Mouse (Mus musculus) adrenal gland, adult 2 months (tissue): ENCODE measurements around the gene Ccno. TPM values are rescaled to one million over a fixed set of nuclear protein-coding genes. Genes with fewer than 3 reads are reported as not detected.

Experiments used
- DNase-seq: peaks from one replicate; pipeline ENCODE4 v3.0.0; 2021
- long read RNA-seq: library from polyadenylated mRNA; stranded (forward); transcript quantifications from one replicate; pipeline ENCODE4 v2.0.0, GENCODE M21; 2021
- polyA plus RNA-seq: library from polyadenylated mRNA; depleted of rRNA; stranded (reverse); fragments of >200 nt; gene quantifications from 2 replicates; pipeline ENCODE4 v1.2.3, GENCODE M21; 2012; rRNA removed
- total RNA-seq, 2 experiments: library from RNA; stranded (reverse); gene quantifications; 2 replicates each; pipeline ENCODE4 v1.2.3; 2021

Gene Ccno
- under 1 TPM; 0.55 TPM for total RNA-seq
- polyA plus RNA-seq = 1.7 and 2.5 TPM in 2 replicates
- long read RNA-seq = 0 reads

DNA sequence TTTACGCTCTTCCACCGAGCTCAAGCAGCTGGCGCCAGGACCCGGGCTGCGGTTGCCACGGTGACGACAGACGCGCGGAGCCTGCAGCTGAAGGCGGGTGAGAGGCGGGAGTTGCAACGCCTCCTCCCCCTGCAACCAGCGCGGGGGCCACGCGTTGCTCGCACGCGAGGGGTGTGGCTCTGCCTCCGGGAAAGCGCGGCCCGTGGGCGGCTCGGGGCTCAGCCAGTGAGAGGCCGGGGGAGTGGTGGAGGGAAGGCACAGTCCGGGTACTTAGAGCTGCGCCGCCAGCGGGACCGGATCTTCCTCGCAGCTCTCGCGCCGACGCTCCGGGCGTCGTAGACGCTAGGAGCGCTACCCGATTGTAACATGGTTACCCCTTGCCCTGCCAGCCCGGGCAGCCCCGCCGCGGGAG lies at the start of gene Ccno:
Gene Ccno, plus strand, starts transcription at position 271 of the 412 bp plus-strand sequence.
- peak; percentile 99 for DNase-seq

DNA sequence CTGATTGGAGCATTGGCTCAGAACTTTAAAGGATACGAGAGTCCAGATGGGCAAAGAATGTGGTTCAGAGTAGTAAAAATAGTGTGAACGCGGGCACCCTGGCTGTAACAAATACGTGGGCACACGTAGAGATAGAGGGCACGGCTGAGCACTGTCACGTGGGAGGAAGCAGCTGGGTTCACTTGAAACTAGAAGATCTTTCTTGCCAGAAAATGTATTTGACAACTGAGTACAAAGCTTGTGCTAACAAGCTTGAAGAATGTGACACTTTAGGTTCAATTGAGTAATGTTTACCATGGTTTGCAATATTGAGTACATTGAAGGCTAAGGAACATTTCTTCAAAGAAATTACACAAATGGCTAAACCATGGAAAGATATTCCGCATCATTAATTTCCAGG lies 49.5 kb upstream of the Ccno start:
- no peak for DNase-seq

DNA sequence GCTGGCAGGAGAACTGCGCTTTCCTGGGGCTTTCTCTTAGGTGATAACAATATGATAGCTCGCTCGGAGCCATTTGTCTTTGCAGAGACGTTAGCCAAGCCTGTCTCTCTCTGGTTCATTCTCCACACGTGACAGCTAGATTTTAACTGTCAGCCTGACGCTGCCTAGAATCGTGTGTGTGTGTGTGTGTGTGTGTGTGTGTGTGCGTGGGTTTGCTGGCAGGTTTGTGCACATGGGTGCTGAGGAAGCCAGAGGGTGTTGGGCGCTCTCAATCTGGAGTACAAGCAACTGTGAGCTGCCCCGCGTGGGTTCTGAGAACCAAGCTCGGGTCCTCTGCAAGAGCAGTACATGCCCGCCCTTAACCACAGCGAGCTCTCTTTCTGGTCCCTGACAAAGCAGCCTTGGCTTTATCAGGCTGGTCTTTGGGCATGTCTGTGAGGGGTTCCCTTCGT lies 45.7 kb upstream of the Ccno start:
- no peak for DNase-seq

DNA sequence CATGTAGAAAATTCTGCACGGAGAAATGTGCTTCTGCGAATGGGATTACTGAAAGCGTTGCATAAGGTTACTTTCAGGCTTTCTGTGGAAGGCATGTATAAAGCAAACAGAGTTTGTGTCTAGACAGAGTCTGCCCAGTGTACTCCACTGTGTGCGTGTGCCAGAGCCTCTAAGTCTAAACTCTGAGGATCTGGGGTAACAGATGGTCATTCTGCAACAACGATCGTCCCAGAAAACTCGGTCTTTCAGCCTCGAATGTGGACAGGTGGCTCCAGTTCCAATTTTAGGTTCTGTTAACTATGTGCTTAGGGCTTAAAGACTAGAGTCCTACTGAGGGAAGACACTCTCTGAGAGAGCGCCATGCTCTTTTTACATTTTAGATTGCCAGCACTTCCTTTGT lies 42.3 kb upstream of the Ccno start:
- no peak for DNase-seq

DNA sequence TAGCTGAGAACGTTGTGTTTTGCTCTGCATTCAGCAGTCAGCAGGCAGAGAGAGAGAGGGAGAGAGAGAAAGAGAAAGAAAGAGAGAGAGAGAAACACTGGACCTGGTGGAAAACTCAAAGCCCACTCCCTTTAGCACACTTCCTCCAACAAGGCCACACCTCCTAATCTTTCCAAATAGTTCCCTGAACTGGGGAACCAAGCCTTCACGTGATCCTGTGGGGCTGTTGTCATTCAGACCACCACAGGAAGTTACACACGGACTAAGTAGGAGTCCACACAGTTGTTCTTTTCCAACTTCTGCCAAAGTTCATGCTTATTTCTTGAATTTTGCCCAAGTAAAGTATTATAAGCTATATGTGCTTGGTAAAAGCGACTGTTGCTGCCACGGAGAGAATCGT lies 41.7 kb upstream of the Ccno start:
- no peak for DNase-seq

DNA sequence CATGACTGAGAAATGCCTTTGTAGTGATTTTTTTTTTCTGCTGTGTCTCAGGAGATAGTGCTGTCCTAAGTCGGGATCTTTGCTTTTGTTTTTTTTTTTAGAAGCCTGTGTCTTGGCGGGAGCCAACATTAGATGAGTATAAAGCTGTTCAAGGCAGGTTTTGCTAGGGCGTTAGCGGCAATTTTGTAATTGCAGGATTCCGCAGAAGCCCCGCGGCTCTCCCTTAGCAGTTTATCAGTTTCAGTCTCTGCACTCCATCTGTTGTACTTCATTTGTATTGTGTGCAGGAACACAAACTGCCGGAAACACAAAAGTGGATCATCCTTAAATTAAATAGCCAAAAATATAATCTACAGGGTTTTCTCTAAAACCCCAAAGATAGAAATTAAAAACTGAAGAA lies 33.5 kb upstream of the Ccno start:
- DNase-seq = no peak

DNA sequence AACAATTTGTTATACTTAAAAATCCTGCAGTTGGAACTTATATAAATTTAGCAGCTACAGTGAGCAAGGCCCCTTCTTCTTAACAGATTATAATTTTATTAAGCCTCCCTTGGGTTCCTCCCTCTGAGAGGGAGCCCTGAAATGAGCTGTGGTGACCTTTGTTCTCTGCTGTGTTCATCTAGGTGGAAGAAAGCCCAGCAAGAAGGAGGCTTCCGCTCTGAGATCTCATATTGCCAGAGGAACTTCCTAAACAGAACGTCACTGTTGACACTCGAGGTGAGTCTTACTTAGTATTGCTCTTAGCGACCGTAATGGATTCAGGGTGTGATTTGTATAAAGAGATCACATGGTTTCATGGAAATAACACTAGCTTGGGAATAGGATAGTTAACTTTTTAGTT lies 24.5 kb upstream of the Ccno start:
- no peak for DNase-seq

DNA sequence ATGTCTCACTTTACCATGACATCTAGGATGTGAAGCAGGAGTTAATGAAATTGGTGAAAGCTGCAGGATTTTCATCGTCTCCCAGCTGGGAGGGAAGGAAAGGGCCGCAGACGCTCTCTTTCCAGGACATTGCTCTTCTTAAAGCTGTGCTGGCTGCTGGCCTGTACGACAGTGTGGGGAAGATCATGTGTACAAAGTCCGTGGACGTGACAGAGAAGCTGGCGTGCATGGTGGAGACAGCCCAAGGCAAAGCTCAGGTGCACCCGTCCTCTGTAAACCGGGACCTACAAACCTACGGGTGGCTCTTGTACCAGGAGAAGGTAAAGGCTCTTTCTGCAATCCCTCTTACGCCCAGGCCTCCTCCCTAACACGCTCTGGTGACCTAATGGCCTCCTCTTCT lies 23.2 kb upstream of the Ccno start:
- DNase-seq = no peak

DNA sequence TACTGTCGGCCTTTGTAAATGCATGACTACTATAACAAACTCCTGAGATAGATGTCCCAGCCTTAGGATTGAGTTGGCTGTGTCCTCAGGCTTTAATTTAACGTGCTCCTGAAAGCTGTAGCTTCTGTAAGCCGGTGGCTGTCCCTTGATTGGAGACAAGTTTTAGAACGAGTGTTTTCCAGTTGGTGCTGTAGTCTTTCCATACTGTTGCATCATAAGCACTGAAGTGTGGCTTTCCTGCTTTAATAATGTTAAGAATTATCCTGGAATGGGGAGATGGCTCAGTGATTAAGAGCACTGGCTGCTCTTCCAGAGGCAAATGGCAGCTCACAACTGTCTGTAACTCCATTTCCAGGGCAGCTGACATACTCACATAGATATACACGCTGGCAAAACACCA lies 20.3 kb upstream of the Ccno start:
- DNase-seq = no peak

DNA sequence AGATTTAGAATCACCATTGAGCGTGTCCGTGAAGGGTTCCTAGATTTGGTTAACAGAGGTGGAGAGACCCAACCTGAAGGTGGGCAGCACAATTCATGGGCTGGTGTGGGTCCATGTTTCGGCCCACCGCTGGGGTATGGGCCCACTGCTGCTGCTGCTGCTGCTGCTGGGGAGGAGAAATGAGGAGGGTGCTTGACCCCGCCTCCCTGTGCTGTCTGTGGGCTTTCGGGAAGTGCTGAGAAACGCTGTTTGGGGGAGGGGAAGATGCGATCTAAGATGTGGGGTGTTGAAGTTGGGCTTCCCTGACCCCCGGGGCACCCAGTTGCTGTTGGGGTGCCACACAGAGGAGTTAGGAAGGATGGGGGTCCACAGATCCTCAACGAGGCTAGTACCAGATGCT lies 10.9 kb upstream of the Ccno start:
- no peak for DNase-seq

DNA sequence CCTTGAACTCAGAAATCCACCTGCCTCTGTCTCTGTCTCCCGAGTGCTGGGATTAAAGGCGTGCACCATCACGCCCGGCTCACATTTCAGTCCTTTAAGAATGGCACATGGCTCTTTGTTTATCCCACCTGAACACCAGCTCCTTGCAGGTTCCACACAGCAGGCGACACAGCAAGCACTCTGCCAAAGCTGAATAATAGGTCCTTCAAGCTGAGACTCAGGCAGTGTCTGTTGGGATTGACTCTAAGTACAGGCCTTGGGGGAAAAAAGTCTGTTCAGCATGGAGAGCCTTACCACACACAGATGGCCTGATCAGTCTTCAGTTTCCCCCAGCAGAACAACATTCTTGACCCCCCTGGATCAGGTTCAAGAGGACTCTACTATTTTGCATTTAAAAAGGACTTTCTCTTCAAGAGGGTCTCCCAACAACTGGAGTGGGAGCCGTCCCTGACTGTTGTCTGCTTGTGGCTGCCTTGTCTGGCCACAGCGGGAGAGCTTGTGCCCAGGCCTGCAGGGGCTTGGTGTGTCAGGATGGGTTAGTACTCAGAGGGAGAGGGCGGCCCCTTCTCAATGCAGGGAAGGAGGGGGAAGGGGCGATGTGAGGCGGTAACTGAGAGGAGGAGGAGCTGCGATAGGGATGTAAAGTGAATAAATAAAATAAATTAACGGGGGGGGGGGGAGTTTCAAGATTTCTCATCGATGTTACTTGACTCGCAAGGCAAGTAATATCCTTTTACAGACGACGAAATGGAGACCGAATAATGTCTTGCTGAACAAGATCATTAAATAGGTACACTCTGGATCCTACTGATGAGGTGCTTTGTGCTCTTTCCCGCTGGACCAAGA lies 1.8 kb upstream of the Ccno start:
- no peak for DNase-seq

DNA sequence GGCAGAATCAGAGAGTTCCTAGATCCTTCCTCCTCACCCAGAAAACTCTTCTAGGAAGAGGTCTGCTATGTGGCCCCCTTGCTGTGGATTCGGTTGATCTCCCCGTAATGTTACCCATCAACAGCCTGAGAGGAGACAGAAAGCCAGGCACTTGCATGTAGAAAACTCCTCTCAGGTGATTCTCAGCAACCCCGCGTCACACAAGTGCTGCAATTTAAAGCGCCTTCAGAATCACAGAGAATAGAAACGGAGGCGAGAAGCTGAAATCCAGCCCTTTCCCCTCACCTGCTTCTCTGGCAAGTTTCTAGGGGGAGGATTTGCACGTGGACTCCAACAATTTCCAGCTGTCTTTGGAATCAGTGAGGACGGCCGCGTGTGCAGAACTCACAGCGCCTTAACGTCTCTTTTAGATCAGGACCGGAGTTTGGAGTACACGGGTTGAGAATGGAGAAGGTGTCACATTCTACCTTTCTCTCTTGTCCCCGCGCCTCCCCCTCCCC lies 1.1 kb upstream of the Ccno start:
- DNase-seq = no peak

DNA sequence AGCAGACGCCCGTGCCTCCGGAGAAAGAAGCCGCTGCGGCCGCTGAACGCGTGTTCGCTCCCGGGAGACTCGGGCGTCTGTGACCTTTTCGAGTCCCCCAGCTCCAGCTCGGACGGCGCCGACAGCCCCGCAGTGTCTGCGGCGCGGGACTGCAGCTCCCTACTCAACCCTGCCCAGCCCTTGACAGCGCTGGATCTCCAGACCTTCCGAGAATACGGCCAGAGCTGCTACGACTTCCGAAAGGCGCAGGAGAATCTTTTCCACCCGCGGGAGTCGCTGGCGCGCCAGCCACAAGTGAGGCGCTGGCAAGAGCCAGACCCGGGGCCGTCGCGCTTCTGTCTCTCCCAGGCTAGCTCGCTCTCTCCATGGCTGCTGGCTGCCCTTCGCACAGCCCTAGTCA lies 389 bp downstream of the Ccno start:
- DNase-seq = no peak

DNA sequence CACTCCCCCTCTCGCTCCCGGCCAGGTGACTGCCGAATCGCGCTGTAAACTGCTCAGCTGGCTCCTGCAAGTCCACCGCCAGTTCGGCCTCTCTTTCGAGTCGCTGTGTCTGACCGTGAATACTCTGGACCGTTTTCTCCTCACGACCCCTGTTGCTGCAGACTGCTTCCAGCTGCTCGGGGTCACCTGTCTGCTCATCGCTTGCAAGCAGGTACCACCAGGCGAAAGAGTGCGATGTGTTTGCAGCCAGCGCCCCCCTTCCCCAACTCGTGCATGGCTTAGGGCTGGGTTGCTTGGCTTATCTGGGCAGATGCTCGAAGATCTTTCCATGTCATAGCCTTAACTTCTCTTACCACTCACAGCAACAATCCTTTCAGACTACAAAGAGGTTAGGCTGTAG lies 1.3 kb downstream of the Ccno start:
- DNase-seq = no peak

DNA sequence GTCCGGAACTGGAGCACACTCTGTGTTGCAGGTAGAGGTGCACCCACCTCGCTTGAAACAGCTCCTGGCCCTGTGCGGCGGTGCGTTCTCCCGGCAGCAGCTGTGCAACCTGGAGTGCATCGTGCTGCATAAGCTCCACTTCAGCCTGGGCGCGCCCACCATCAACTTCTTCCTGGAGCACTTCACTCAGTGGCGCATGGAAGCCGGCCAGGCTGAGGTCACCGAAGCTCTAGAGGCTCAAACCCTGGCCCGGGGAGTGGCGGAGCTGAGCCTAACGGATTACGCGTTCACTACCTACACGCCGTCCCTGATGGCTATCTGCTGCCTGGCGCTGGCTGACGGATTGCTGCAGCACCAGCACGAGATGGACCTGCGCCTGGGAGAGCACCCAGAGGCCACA lies 1.9 kb downstream of the Ccno start:
- DNase-seq = no peak

DNA sequence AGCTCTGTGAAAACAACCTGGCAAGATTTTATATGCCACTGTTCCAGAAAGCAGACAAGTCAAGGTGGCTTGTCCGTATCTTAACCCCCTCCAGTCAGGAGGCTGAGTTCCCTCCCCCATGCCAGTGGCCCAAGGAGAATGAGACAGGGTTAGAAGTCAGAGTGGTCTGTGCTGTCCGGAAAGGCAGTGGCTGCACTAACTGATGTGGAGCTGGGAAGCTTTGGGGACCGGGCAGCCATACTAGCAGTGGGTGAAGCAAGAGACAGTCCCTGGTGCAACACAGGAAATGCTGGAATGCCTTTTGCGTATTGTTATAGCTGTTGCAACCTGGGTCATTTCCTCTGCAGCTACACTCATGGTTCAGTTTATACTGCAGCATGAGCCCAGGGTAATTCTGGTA lies 2.7 kb downstream of the Ccno start:
- no peak for DNase-seq

DNA sequence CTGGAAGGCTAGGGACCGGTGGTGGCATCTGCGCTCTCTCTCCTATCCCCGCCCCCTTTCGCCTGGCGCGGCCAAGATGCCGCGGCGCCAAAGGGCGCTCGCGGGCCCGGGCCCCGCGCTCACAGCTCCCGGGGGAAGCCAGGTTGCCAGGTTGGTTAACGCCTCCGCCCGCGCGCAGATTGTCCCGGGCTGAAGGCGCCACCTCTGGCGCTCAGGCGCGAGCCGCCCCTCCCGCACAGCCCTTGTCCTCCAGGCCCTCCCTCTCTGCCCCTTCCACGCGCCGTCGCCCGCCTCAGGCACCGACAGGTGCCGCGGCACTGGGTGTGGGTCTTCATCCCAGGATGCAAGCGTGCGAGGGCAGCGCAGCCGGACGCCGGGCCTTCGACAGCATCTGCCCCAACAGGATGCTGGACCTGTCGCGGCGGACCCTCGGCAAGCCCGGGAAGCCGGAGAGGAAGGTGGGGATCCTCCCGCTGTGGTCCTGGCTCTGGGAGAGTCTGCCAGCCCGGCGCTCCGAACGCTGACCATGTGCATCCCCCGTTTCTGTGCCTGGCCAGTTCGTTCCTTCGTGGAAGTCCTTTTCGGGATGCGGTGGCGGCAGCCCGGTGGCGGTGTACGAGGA lies 6.0 kb downstream of the Ccno start, which contains the start of gene Mcidas:
Gene Mcidas, plus strand, starts transcription at position 315 of the 622 bp plus-strand sequence.
- peak; percentile 50 for DNase-seq

DNA sequence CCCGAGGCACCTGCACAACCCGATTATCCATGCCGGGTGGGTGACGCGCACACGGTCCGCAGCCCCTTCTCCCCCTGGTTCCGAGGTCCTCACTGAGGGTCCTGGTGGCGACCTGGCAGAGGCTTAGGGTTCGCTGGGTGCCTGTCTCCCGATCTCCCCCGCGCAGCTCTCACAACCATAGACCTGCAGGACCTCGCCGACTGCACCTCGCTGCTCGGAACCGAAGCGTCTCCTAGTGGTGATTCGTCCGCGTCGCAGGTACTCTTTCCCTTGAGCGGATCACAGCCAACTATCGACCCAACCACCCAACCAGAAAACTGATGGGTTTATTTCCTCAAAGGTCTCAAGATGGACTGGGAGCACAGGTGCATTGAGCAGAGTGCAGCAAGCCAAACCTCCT lies 6.6 kb downstream of the Ccno start:
- DNase-seq = peak; percentile 67

DNA sequence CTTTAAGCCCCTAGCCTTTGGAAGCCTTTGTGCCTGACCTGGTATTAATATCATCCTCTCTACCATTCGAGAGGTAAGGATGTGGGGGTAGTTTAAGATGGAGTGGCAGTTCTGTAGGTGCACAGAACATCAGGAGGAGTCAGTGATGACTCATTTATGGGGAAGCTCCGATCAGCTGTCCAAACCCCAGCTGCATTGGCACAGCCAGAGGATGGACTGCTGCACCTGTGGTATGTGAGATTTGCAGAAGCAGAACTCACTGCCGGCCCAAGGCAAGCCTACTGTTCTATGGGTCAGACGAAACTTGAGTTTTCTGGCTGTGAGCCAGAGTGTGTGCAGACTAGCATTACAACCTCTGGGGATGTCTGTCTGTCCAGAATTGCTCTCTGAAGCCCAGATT lies 8.8 kb downstream of the Ccno start:
- no peak for DNase-seq

DNA sequence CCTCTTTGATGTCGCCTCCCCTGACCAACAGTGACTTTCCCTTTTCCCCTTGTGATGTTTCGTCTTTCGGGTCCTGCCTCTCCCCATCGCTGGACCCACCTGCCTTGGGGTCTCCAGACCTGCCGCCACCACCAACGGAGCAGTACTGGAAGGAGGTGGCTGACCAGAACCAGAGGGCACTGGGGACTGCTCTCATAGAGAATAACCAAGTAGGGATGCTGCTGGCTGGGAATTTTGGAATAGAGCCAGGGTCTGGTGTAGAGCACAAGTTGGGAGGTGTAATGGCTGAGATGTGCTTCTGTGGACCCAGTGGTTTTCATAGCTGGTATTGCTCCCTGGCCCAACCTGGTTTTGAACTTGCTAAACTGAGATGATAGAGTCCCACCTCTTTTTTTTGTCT lies 9.8 kb downstream of the Ccno start:
- DNase-seq = no peak

DNA sequence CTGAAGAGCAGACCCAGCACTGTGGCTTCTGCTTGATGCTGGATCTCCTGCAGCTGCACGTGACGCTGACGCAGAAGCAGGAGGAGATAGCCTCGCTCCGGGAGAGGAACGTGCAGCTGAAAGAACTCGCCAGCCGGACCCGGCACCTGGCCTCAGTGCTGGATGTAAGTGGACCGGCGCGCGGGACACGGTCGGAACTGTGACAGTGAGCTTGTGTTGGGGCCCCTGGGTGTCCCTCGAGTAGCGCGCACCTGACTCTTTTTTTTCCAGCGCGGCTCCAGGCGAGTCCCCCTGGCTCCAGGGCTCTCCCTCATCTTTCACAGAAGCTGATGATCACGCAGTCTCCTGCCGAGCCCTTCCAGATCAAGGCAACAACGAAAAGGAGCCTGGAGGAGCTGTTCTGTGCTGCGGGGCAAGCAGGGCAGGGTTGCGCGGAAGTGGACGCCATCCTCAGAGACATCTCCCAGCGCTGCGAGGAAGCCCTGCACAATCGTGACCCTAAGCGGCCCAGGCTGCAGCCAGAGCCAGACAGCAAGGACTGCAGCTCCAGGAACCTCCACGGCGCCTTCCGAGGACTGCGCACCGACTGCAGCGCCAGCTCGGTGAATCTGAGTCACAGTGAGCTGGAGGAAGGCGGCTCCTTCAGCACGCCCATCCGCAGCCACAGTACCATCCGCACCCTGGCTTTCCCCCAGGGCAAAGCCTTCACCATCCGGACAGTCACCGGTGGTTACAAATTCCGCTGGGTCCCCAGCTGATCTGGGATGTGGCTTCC lies 11.0 kb downstream of the Ccno start:
- peak; percentile 72 for DNase-seq

DNA sequence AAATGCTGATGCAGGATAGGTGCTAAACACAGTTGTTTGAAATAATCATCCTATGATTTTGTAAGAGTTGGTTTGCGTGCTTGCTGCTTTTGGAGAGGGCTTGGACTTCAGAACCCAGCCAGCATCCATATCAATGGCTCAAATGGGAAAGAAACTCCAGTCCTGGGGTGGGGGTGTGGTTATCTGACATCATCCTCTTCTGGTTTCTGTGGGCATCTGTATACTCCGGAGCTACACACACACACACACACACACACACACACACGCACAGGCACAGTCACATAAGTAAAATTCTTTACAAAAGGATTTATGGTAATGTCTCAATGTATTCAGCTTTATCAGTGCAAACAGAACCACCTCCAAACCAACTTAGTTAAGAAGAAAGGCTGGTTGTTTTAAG lies 12.5 kb downstream of the Ccno start:
- no peak for DNase-seq
